Mouse (Mus musculus) right cerebral cortex, postnatal 36 days (tissue): Measurements from ENCODE around the gene Ccdc102a.

Experiments
- DNase-seq, 2 experiments: peaks; one replicate each; pipeline ENCODE4 v3.0.0; 2022; ENCODE audit warnings: low spot score in 2 of 2, mixed read lengths in 1 of 2

Ccdc102a gene

DNA sequence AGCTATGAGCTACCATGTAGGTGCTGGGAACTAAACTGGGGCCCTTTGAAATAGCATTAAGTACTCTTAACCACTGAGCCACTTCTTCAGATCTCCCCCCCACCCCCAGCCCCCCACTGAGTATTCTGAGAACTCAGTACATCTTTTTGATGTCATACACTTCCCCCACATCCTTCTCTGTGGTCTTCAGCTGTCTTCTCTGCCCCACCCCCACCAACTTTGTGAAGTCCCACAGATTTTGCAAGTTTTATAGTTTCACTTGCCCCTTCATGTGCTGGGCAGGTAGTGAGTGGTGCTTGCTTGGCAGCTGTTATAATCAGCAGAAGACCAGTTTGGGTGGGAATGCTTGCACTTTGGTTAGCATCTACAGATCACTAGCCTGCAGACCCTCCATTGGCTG, 1.4 kb upstream of the Ccdc102a start:
- no peak for DNase-seq

DNA sequence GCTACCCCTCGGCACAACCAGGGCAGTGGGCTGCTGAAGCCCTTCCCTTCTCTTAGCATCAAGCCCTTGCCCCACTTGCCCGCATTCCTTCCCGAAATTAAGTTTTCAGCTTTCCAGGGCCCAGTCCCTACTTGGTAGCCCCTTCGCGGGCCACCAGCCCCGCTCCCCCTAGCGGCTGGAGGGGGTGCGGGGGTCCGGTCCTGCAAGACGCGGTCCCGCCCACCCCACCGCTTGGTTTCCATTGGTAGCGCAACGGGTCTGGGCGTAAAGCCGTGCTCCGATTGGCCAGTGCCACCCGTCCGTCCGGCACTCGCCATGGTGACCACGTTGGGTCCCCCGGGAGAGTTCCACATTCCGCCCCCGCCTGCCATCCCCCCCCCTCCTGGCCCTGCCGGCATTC, 546 bp downstream of the Ccdc102a start:
- DNase-seq = peak; percentile 73 to 77

DNA sequence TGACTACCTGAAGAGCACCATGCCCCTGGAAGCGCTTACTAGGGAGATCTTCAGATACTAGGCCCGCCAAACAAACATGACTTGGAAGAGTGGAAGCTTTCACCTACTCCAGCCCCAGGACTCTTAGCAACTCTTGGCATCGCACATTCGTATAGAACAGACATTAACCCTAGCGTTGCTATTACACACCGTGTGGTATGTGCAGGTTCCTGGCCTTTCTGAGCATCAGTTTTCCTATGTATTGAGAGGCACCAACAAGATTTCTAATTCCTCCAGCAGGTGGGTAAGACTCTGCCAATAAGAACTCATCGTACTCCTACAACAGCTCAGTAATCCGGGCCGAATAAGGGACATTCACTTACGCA, 956 bp downstream of the Ccdc102a start:
- no peak for DNase-seq

DNA sequence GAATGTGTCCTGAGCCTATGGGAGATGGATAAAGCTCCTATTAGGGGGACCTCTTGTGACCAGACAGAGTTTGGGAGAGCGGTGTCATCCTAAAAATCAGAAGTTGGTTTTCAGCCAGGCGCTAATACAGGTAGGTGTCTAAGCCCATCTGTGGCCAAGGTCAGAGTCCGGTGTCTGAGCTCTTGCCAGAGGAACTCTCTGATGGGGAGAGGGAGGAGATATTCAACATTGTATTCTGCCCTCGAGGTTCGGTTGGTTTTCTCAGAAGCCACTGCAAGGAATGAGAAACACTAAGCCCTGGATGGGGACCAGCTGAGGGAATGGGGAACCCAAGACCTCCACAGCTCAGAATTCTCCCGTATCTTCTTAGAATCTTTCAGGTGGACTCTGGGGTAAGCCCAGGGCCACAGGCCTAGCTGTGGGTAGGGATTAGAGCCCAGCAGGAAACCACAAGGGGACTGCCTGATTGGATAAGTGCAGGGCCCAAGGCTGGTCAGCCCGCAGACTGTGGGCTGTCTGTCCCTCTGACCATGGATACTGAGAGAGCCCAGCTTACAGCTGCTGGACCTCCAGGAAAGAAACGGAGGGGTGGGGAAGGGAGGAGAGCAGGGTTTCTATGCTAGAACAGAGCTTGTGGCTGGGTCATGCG, 1.5 kb downstream of the Ccdc102a start:
- DNase-seq = no peak

DNA sequence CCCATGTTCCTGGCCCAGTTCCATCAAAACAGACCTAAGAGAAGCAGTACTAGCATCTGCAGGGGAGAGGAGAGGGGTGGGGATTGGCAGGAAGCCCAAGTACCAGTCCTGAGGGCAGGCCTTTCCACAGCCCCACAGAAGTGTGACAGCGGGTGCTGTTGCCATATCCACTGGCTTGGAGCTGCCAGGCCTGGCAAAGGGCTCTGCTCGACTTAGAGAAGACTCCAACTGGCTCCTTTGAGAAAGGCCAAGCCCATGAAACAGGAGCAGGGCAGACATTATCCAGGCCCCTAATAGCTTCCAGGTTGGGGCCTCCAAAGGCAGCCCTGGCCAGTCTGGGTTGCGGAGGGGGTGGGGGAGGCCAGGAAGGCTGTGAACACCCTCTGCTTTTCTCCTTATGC, 3.2 kb downstream of the Ccdc102a start:
- no peak for DNase-seq

DNA sequence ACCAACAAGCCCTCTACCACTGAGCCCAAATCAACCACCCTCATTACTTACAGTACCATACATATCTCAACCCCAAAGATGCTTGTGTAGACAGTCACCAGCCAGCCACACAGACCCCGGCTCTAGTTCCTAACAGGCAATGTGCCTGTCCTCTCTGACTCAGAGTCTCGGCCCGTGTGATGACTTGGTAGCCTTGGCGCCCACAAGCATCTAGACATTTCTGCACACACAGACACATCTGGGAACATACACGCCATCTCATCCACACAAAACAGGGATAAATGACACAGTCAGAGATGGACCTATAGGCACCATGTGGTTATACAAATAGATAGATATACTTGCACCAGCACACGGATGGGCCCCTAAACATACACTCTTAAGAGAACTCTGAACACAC, 3.6 kb downstream of the Ccdc102a start:
- no peak for DNase-seq

DNA sequence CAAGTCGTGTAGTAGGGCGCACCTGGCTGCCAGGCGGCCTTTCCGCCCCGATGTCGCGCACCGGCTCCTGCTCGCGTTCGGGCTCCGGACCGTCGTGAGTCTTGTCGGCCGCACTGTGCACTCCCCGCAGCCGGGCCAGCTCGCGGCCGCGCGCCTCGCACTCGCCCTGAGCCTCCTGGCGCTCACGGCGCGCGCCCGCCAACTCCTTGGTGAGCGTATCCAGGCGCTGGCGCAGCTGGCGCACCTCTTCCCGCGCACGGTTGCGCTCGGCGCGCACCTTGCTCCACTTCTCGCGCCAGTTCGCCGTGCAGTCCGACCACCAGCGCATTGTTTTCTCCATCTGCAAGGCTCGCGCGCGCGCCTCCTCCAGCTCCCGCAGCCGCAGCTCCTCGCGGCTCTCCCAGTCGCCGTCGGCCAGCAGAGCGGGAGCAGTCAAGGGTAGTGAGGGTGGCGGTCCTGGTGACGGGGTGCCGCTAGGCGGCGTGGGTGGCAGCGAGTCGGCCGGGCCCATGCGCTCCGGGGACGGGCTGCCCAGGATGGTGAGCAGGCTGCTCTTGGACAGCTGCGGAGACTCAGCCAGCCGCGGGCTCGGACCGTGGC, 4.7 kb downstream of the Ccdc102a start:
- DNase-seq = peak in 1 of 2 experiments; percentile 19

DNA sequence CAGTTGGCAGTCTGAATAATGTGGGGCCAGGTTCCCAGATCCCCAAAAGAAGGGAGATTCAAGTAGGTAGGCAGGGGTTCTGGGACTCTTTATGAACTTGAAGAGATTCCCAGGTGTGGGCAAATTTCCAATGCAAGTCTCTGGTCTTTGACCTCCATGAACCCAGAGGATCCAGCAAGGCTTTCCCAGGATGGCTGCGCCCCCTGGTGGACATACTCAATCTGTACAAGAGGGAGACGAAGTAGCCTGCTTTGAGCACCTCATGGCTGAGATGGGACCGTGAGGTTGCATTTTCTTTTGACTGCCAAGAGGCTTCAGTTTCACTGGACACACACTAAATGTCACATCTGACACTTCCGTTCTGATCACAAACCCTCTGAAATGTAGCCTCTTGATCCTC, 9.1 kb downstream of the Ccdc102a start:
- peak in 1 of 2 experiments; percentile 11 for DNase-seq

DNA sequence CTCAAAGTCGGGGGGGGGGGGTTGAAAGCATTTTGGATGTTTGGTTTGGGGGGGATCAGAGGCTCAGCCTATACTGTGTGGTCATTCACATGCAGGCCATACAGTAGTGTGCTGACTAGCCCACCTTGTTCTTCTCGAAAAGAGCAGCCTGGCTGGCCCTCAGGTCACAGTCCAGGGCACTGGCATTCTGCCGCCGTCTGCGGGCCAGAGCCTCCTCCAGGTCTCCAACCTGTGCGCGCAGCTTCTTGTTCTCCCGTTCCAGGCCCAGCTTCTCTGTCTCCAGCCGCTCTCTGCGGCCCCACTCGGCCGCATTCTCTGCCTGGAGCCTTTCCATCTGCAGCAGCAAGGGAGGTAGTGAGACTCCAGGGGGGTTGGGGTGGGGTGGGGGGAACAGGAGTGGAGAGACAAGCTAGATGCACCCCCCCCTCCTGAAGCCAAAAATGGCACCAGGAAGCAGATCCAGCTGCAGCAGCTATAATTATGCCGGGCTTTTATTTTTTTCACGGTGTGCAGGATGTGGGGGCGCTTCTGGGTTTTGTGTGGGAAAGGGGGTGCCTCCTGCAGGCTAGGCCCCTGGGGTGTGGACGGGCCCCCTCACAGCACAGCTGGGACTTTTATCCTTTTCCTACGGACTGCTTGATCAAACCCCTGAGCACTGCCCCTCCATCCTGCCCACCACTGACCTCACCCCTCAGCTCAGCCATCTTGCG, 10.2 kb downstream of the Ccdc102a start:
- DNase-seq = no peak

DNA sequence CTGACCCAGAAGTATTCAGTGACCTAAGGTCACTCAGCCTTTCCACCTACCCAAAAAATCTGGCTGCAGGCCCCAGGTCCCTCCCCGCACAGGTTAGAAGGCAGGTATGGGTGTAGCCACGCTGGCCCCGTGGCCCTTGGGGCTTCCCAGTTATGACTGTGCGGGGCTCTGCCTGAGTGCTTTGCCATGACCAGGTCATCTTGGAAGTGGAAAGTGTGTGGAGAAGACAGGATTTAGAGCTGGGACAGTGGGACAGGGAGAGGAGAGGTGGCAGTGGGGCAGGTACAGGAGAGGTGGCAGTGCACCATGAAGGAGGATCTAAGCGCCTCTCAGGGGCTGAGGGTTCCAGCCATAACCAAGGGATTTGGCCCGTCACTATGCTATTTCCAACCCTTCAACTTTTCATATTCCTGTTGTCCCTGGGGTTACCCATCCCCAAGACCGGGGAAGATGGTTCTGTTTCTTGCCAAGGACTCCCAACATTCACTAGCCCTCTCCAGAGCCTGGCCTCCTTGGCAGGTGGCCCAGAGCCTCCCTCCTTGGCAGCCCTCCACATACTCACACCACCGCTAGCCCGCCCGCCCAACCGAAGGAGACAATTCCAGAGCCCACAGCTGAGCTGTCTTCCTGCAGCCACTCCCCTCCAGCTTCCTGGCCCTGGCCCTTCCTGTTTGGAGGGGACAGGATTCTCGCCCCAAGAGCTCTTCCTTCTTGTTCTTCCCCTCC, 13.3 kb downstream of the Ccdc102a start:
- peak in 1 of 2 experiments; percentile 10 for DNase-seq

DNA sequence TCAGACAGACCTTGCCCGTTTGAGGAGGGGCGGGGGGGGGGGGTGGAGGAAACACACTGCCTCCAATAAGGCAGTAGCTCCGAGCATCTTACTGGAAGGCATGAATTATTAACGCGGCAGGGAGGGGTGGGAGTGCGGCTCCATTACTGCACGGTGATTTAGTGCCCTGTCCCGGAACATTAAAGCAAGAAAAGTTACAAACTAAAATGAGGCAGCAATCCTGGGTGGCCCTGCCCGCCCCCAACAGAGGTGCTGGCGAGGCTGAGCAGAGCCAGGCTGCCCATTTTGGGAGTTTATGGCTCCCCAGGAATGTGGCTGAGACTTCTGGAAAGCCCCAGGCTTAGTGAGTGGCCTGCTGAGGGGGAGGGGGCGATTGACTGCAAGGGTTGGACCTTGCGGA, 14.2 kb downstream of the Ccdc102a start:
- no peak for DNase-seq

DNA sequence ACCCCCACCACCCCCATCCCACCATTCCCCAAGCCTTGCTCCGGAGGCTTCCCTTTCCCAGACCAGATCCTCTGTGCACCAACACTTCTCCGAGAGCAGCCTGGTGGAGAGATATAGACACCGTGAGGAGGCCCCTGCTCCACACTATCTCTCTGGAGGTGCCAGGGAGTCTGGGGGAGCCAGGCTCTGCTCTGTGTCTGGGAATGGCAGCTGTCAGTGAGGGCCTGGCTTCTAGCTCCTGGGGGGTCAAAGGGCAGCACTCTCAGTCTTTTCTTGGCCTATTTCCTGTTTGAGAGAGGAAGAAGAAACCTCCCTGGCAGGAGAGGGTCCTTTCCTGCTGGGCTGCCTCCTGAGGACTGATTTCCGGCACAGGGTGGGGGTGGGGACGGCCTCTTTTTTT, 16.9 kb downstream of the Ccdc102a start:
- no peak for DNase-seq

DNA sequence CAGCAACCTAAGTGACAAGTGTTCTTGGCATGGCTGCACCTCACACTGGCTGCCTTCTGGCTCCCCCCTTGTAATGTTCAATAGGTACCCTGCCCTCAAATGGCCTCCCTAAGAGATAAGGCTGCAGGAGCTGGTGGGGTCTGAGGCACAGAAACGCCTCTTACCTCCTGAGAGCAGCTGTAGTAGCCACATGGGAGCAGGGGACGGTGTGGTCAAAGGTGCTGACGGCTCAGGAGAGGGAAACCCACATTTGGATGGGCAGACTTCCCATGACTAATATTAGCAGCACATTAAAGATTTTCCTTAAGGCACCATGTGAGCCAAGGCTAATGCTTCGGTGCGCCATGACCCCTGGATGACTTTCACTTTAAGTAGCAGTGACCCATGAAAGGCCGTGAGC, 17.3 kb downstream of the Ccdc102a start:
- no peak for DNase-seq

DNA sequence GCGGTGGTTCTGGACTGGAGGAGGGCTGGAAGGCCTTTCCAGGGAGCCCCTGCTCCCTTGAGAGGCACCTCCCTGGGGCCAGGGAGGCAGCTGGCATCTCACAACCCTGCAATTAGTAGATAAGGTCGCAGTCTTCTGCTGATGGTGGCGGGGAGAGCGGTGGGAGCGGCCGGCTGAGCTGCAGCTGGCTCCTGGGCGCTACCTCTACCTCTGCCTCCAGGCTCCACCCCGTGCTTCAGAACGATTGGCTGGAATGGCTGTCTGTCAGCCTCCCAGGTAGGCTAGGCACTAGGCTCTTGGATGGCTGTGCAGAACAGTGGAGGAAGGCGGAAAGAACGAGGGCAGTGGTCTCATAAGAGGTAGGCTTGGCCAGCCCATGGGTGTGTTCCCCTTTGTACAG, 18.6 kb downstream of the Ccdc102a start:
- no peak for DNase-seq

DNA sequence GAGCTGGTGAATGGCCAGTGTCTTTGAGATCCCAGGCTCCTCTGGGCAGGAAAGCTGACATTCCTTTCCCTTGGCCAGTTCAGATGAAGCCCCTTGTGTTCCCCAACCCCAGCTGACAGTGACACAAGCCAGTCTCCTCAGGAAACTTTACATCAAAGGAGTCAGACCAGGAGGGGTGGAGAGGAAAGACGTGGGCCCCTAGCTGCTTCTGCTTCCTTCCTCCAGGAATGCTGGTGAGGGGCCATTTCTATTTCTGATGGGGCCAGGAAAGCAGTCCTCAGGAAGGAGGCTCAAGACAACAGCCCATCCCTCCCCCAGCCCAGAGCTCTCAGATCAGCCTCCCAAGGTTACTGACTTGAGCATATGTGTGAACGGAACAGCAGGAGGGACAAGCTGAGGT, 25.0 kb downstream of the Ccdc102a start:
- no peak for DNase-seq

DNA sequence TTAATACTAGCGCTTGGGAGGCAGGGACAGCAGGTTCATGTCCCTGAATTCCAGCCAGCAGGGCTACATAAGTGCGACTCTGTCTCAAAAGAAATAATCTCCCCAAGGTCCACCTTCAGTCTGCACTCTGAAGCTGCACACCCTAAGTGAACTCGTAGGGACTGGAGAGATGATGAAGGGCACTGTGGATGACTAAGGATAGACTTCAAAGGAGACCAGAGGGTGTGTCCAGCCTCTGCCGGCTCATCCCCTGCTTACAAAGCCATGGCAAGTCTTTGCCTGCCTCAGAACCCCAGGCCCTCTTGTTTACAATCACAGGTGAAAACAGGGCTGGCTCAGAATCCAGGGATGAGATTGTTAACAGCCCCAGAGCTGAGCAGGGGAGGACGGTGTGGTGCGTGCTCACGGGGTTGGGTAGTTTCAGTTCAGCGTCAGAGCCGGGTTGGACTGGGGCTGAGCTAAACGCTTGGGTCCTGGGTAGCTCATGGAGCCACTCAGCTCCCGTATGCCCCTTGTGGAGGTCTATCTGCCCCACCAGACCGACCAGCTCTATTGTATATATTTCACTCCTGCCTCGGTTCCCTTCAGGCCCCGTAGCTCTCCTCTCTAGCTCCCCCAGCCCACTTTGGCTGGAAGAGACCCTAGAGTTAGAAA, 29.4 kb downstream of the Ccdc102a start:
- no peak for DNase-seq

DNA sequence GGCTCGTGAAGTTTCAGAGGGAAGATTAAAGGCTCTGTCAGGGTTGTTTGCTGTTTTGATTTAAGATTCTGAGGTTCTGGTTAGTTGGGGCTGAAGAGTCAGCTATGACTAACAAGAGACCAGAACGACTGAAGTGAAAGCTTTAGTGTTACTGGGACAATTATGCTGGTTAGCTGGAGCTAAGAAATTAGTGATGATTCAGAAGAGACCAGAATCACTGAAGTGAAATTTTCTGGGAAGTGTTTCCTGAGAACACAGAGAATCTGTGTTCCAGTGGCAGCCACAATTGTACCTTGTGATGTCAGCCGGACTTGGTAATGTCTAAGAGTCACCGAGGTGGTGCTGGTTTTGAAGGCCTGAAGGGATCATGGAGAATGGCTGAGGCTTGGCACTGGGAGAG, 37.2 kb downstream of the Ccdc102a start:
- DNase-seq = no peak

DNA sequence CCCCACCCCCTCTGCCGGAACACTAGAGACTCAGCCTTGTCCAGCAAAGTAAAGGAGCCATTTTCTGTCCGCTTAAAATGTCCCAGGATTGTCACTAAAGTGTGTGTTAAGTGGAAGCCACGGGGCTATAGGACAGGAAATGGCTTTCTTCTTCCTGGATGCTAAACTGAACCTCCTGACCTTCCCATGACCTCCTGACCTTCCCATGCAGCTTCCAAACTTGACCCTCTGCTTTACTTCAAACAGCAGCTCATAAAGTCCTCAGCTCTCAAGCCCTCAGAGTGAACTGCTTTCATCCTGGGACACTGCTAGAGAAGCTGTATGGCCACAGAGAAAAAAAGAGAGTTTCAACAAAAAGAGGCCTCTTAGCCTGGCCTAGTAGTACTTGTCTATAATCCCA, 41.1 kb downstream of the Ccdc102a start:
- no peak for DNase-seq

DNA sequence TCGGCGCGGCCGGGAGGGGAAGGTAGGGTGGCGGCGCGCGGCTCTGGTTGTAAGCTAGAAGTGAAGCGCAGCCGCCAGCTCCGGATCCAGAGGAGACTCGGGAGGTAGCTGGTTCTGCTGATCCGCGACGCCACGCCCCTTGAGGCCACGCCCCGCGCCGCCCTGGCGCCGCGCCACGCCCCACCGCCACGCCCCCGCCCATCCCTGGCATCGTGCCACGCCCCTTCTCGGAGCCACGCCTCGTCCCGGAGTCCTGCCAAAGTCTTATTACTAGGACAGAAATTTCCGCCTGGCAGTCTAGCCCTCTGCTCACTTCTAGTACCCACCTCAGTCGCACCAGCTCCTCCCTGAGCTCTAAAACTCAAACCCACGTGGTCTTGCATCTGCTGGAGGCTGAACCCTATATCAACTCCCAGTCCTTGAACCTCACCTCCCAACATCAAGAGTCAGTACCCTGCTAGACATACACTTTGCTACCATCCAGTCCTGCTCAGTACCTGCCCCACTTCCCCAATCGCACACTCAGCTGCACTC, 41.6 kb downstream of the Ccdc102a start, which contains the start of gene Dok4:
Dok4 (minus strand) TSS at position 134 of the 534 bp plus-strand sequence.
- DNase-seq = peak; percentile 59 to 60

DNA sequence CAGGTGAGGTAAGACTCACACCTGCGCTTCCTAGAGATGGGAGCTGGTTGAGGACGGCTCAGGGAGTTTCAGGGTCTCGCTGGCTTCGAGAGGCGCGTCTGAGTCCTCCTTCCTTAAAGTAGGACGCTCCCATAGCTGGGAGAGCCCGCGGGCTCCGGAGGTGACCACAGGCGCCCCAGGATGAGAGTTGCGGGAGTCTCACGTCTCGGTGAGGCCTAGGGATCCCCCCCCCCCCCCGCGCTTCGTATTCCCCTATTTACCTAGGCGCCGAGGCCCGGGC, 42.1 kb downstream of the Ccdc102a start:
- DNase-seq = no peak

DNA sequence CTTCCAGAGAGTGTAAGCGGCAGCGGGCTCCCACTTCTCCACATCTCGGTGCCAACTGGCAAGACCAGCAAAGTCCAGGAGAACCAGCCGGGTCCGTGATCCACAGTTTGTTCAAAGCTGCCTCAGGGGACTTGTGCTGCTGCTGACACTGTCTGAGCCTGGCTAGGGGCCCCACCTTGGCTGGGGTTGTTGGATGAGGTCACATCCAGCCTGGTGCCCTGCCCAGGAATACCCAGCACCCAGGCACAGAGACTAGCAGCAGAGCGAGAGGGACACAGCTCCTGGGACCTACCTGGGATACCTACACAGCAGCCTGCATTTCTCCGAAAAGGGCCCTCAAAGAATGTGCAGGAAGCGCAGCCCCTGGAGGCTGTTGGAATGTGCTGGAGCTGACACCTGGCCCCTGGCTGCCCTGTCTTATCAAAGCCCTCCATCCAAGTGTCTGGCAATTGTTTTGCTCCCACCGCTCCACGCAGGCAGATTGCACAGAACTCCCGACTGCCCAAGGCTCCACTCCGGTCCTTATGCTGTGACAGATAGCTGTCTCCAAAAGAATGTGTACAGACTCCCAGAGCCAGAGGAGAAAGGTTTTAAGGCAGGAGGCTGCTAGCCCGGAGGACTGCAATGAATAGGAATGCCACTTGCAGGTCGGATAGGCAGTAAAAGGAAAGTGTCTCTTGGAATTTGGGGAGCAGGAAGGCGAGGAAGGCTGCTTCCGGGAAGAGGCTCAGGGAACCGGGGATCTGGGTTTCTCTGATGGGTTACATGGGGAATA, 42.6 kb downstream of the Ccdc102a start:
- no peak for DNase-seq
